Mouse (Mus musculus): Measurements from ENCODE around the gene Prc1.

GRCm38 (mm10) chr7:80246859-80247258, 47.4 kb upstream of the Prc1 start:
- TF ChIP-seq MAFK (IDR thresholded peaks at IDR 0.05; ENCODE audit: insufficient read depth, low read depth, low read length): no peak
- no peak for TF ChIP-seq CHD2 (IDR thresholded peaks at IDR 0.05; ENCODE audit: low read depth, low read length)
- TF ChIP-seq HCFC1 (IDR thresholded peaks at IDR 0.05; ENCODE audit: borderline replicate concordance, insufficient read depth, low read length): no peak
- TF ChIP-seq ZC3H11A (IDR thresholded peaks at IDR 0.05; ENCODE audit: borderline replicate concordance, low read depth, low read length): no peak
- no peak for TF ChIP-seq ZNF384 (IDR thresholded peaks at IDR 0.05; ENCODE audit: low read depth, low read length)
